Mouse (Mus musculus): ENCODE measurements around the gene Gm42417.

DNA sequence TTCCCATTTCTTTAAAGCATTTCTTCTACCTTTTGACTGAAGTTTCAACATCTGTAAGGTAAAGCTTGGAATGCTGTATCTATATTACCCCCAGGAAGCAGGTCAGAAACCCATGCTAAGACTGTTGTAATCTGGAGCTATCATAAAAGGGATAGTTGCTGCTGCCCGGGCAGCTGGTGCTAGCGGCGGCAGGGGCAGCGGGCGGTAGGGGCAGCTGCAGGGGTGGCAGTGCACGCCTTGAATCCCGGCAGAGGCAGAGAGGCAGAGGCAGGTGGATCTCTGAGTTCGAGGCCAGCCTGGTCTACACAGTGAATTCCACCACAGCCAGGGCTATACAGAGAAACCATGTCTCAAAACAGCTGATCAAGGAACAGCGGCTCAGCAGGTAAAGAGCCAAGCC lies 3.7 kb upstream of the Gm42417 start:
- no peak for TF ChIP-seq CTCF (IDR thresholded peaks at IDR 0.05; ENCODE audit: low read depth, low read length)
- no peak for TF ChIP-seq POLR2A (IDR thresholded peaks at IDR 0.05; ENCODE audit: insufficient read depth, low read length)
